Mouse (Mus musculus) ES-E14 (cell line): Measurements from ENCODE around the gene Alpl.

Source experiments
- CHD2 ChIP-seq: IDR thresholded peaks from 2 replicates; pipeline ENCODE4 v1.6.1; 2014; ENCODE audit warnings: mild to moderate bottlenecking, low read depth, low read length, inconsistent platforms
- HCFC1 ChIP-seq: IDR thresholded peaks from 2 replicates; pipeline ENCODE4 v1.6.1; 2012; ENCODE audit warnings: low read length, inconsistent platforms, borderline replicate concordance; ENCODE audit not compliant: insufficient read depth
- MAFK ChIP-seq: IDR thresholded peaks from 2 replicates; pipeline ENCODE4 v1.6.1; 2014; ENCODE audit warnings: mild to moderate bottlenecking, low read depth, low read length, inconsistent platforms; ENCODE audit not compliant: insufficient read depth
- ZNF384 ChIP-seq: IDR thresholded peaks from 2 replicates; pipeline ENCODE4 v1.6.1; 2012; ENCODE audit warnings: low read depth, low read length, inconsistent platforms

DNA sequence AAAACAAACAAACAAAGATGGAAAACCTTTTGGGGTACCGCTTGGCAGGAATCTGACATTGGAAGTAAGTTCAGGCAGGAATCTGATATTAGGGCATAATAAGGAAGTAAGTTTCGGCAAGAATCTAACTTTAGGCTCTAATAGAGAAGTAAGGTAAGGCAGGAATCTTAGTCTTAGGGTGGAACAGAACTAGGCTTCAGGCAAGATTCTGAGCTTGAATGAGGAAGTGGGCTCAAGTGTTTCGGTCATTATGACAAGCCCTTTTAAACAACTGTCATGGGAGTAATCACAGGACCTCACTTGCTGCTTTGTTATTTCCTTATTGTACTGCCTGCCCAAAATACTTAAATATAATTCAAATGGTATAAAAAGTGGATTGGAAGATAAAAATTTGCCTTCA is 22.2 kb upstream of the Alpl start:
- TF ChIP-seq CHD2 (no peak), MAFK (no peak), ZNF384 (no peak), HCFC1 (no peak)
